Mouse (Mus musculus): ENCODE measurements around the gene Bbs5.

- no peak for TF ChIP-seq CTCF (conservative IDR thresholded peaks at IDR 0.05 in 1 of 2, IDR thresholded peaks at IDR 0.05 in 1 of 2; ENCODE audit: low read depth in 2 of 2, low read length in 2 of 2)
- TF ChIP-seq SMC3 (IDR thresholded peaks at IDR 0.05; ENCODE audit: low read depth, low read length), result no peak
- no peak for TF ChIP-seq ELF1 (IDR thresholded peaks at IDR 0.05; ENCODE audit: low read depth, low read length)
- TF ChIP-seq TBP (conservative IDR thresholded peaks at IDR 0.05; ENCODE audit: low read depth, low read length), result no peak
- no peak for TF ChIP-seq EP300 (IDR thresholded peaks at IDR 0.05; ENCODE audit: low read length)
- TF ChIP-seq JUN (IDR thresholded peaks at IDR 0.05; ENCODE audit: insufficient read depth, low read depth, low read length), result no peak
Measured at GRCm38 (mm10) chr2:69690214-69690613, 43.2 kb downstream of the Bbs5 start.
